Mouse (Mus musculus): ENCODE measurements around the gene Lnx1. TPM values are rescaled to one million over a fixed set of nuclear protein-coding genes. Genes with fewer than 3 reads are reported as not detected.

The Lnx1 gene
- total and polyA plus RNA-seq, 2 experiments from 2014 or later: 1.3 to 3.5 TPM

DNA sequence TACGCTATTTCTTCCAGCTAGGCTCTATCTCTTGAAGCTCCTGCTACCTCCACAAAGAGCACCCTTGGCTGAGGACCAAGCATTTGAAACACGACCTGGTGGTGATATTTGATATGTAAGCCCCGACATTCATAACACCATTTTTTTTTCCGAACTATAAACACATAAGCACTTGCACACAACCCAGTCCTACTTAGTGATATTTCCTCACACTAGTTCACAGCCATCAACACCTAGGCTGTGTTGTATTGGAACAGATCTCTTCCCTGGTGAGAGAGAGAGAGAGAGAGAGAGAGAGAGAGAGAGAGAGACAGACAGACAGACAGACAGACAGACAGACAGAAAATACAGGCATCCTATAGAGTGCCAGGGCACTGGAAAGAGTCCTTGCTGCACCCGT lies 17.8 kb downstream of the Lnx1 start:
- H3K27me3 ChIP-seq (ENCODE audit: control insufficient read depth, insufficient read depth, low read length): no peaks in the 10 kb centered on the region
- H3K9ac ChIP-seq (replicated peaks; ENCODE audit: low read depth, low read length): no peak overlapping the region
- no peak overlapping the region for H3K4me2 ChIP-seq (ENCODE audit: low read depth, low read length)
- no peak for TF ChIP-seq EP300 (IDR thresholded peaks at IDR 0.05; ENCODE audit: low read depth)
- TF ChIP-seq CTCF (IDR thresholded peaks at IDR 0.05; ENCODE audit: low read depth): no peak
- H3K4me3 ChIP-seq (ENCODE audit: low read depth, low read length): no peak overlapping the region
- H3K4me1 ChIP-seq (ENCODE audit: control insufficient read depth, insufficient read depth): peaks cover 32% of the 10 kb centered on the region
- ATAC-seq (ENCODE audit: insufficient read depth, low read depth): peak; percentile 64
- 32% methylated on average over 5 of the region's 5 CpGs for WGBS
- H3K27ac ChIP-seq (ENCODE audit: low read depth): no peak overlapping the region; the same call in 1 of the 2 replicates
- no peak for DNase-seq (ENCODE audit: low spot score)
- no peaks in the 10 kb centered on the region for H3K36me3 ChIP-seq (replicated peaks; ENCODE audit: control insufficient read depth, insufficient read depth, low read length)
- no peaks in the 10 kb centered on the region for H3K9me3 ChIP-seq (replicated peaks; ENCODE audit: control insufficient read depth, low read length)

DNA sequence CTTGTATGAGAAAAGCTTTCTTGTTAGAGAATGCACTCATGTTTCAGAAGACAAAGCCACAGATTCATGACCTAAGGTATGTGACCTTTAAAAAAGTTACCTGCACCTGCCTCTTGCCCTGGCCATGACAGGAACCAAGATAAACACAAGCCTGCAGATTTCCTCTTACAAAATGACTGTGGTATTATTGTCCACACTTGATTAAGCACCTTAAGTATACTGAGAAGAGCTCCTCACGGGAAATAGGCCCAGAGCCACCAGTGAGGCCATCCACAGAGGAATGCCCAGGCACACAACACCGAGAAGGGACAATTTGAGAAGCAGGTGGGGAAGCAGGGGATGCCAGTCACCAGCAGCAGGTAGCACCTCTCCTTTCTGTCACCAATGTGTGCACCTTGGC lies 18.9 kb downstream of the Lnx1 start:
- H3K9me3 ChIP-seq (replicated peaks; ENCODE audit: control insufficient read depth, low read length): no peaks in the 10 kb centered on the region

DNA sequence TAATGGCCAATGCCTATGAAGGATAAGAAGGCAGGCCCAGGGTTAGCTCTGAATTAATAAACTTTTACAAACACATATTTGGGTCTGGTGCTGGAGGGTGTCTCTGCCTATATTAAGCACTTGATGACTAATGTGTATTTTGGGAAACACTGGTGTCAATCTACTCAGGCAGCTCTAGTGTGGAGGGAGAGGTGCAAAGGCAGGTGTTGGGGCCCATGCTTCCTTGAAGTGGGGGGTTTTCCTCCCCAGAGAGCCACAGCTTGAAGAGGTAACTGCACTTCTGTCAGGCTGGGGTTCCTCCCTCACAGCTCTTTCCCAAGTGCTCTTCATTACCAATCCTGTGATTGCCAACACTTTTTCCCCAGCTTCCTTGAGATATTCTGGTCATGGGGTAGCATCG lies 20.0 kb downstream of the Lnx1 start:
- Histone ChIP-seq H3K4me1 (ENCODE audit: control insufficient read depth, insufficient read depth) (peaks cover 49% of the 10 kb centered on the region), H3K27me3 (ENCODE audit: control insufficient read depth, insufficient read depth, low read length) (no peaks in the 10 kb centered on the region), H3K9ac (replicated peaks; ENCODE audit: low read depth, low read length) (no peak overlapping the region), H3K9me3 (replicated peaks; ENCODE audit: control insufficient read depth, low read length) (no peaks in the 10 kb centered on the region), H3K27ac (ENCODE audit: low read depth) (no peak overlapping the region), H3K36me3 (replicated peaks; ENCODE audit: control insufficient read depth, insufficient read depth, low read length) (no peaks in the 10 kb centered on the region), H3K4me2 (ENCODE audit: low read depth, low read length) (no peak overlapping the region), H3K4me3 (ENCODE audit: low read depth, low read length) (no peak overlapping the region)
- DNase-seq (ENCODE audit: low spot score) (no peak), ATAC-seq (ENCODE audit: insufficient read depth, low read depth) (peak; percentile 18; the same call in 1 of the 2 replicates)
- TF ChIP-seq EP300 (IDR thresholded peaks at IDR 0.05; ENCODE audit: low read depth) (no peak), CTCF (IDR thresholded peaks at IDR 0.05; ENCODE audit: low read depth) (no peak)
- 62% methylated on average over 1 of the region's 1 CpGs for WGBS

More for the DNA sequence above, 18.9 kb downstream of the Lnx1 start:
- H3K4me1 ChIP-seq (ENCODE audit: control insufficient read depth, insufficient read depth): peaks cover 38% of the 10 kb centered on the region
- WGBS: 74% methylated on average over 2 of the region's 2 CpGs
- no peak overlapping the region for H3K27ac ChIP-seq (ENCODE audit: low read depth)
- H3K27me3 ChIP-seq (ENCODE audit: control insufficient read depth, insufficient read depth, low read length): no peaks in the 10 kb centered on the region
- no peak for ATAC-seq (ENCODE audit: insufficient read depth, low read depth)
- no peak for DNase-seq (ENCODE audit: low spot score)
- no peaks in the 10 kb centered on the region for H3K36me3 ChIP-seq (replicated peaks; ENCODE audit: control insufficient read depth, insufficient read depth, low read length)
- H3K4me3 ChIP-seq (ENCODE audit: low read depth, low read length): no peak overlapping the region
- H3K4me2 ChIP-seq (ENCODE audit: low read depth, low read length): no peak overlapping the region
- no peak overlapping the region for H3K9ac ChIP-seq (replicated peaks; ENCODE audit: low read depth, low read length)
- TF ChIP-seq CTCF (IDR thresholded peaks at IDR 0.05; ENCODE audit: low read depth): no peak
- no peak for TF ChIP-seq EP300 (IDR thresholded peaks at IDR 0.05; ENCODE audit: low read depth)

DNA sequence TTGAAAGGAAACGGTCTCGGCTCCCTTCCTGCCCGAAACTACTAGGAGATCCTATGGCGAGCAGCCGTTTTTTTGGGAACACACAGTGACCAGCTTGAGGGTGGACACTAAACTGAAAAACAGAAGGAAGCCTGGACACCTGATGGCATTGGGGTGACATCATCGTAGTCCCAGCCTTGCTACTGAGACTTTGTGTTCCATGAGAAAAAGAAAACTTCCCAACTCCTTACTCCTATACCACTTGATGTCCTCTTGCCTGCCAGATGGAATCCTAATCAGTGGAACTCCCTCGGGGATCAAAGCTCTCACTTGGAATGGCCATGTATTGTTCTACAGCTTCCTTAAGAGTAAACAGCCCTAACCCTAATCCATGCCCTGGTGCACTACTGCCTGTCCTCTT lies 23.1 kb downstream of the Lnx1 start:
- peak; percentile 60 for ATAC-seq (ENCODE audit: insufficient read depth, low read depth)
- no peak overlapping the region for H3K9ac ChIP-seq (replicated peaks; ENCODE audit: low read depth, low read length)
- no peaks in the 10 kb centered on the region for H3K27me3 ChIP-seq (ENCODE audit: control insufficient read depth, insufficient read depth, low read length)
- 68% methylated on average over 7 of the region's 7 CpGs for WGBS
- no peaks in the 10 kb centered on the region for H3K36me3 ChIP-seq (replicated peaks; ENCODE audit: control insufficient read depth, insufficient read depth, low read length)
- no peak overlapping the region for H3K4me2 ChIP-seq (ENCODE audit: low read depth, low read length)
- H3K27ac ChIP-seq (ENCODE audit: low read depth): no peak overlapping the region
- no peak overlapping the region for H3K4me3 ChIP-seq (ENCODE audit: low read depth, low read length)
- no peaks in the 10 kb centered on the region for H3K9me3 ChIP-seq (replicated peaks; ENCODE audit: control insufficient read depth, low read length)
- DNase-seq (ENCODE audit: low spot score): no peak
- TF ChIP-seq EP300 (IDR thresholded peaks at IDR 0.05; ENCODE audit: low read depth) (peak; percentile 80; the same call in 1 of the 2 replicates), CTCF (IDR thresholded peaks at IDR 0.05; ENCODE audit: low read depth) (no peak)
- H3K4me1 ChIP-seq (ENCODE audit: control insufficient read depth, insufficient read depth): peaks cover 46% of the 10 kb centered on the region

DNA sequence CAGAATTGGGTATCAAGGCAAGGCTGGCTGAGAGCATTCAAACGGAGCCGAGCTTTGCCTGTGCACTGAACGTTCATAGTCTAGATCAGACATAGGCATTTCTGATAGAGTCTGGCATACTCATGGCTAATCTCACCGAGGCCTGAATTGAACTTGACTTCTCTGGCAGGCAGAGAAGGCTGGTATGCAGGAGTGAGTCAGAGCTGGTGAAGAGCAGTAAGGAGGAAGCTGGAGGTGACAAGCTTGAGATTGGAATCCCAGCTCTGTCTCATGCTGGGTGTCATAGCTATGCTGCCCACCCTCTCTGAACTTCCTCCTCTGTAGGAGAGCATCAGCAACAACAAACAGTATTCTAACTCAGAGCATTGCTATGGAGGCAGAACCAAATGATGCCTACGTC lies 24.0 kb downstream of the Lnx1 start:
- DNase-seq (ENCODE audit: low spot score) (no peak), ATAC-seq (ENCODE audit: insufficient read depth, low read depth) (peak; percentile 54; the same call in 1 of the 2 replicates)
- no peaks in the 10 kb centered on the region for H3K9me3 ChIP-seq (replicated peaks; ENCODE audit: control insufficient read depth, low read length)
- 39% methylated on average over 5 of the region's 5 CpGs for WGBS
- H3K9ac ChIP-seq (replicated peaks; ENCODE audit: low read depth, low read length): no peak overlapping the region
- 0 out of 2 replicates have a peak overlapping the region, but pooled peaks have one; percentile 46 for H3K27ac ChIP-seq (ENCODE audit: low read depth)
- no peaks in the 10 kb centered on the region for H3K36me3 ChIP-seq (replicated peaks; ENCODE audit: control insufficient read depth, insufficient read depth, low read length)
- no peak overlapping the region for H3K4me2 ChIP-seq (ENCODE audit: low read depth, low read length)
- peaks cover 38% of the 10 kb centered on the region for H3K4me1 ChIP-seq (ENCODE audit: control insufficient read depth, insufficient read depth)
- TF ChIP-seq CTCF (IDR thresholded peaks at IDR 0.05; ENCODE audit: low read depth): no peak
- no peak for TF ChIP-seq EP300 (IDR thresholded peaks at IDR 0.05; ENCODE audit: low read depth)
- no peaks in the 10 kb centered on the region for H3K27me3 ChIP-seq (ENCODE audit: control insufficient read depth, insufficient read depth, low read length)
- H3K4me3 ChIP-seq (ENCODE audit: low read depth, low read length): no peak overlapping the region
